ENCODE assay signal across 22 mouse cellular contexts in genomic region chr2:73518966-73519365, GRCm38 (mm10). TPM values are rescaled to one million over a fixed set of nuclear protein-coding genes. Genes with fewer than 3 reads are reported as not detected.
A peak's percentile ranks its signal among the peaks of the same experiment; 100 is the strongest.
DNase-seq lines count a peak whose midpoint lies in the region; ATAC-seq and TF ChIP-seq lines count a peak whose summit lies in the region.
"Had no signal": no experiment of that assay in that cellular context is flagged by ENCODE, and none has a peak within 500 bp of the region (broad histone marks: within the 10 kb centered on the region; RNA-seq: fewer than 3 reads in every experiment).

No protein-coding gene starts in this region.

- intact Hi-C loops in gastrocnemius, adult 2 months (cut with DNase I), result no loop called here
- intact Hi-C loops in gastrocnemius, postnatal 14 days (cut with DNase I; ENCODE audit: low total_unique reads), result no loop called here

- no peaks in the 10 kb centered on the region for H3K27me3 ChIP-seq in embryonic facial prominence, embryonic 13.5 days
- H3K27me3 ChIP-seq in limb, embryonic 10.5 days (ENCODE audit: low read depth, poor library complexity, severe bottlenecking), result no peaks in the 10 kb centered on the region
- H3K27me3 ChIP-seq in limb, embryonic 14.5 days (ENCODE audit: control insufficient read depth, insufficient read depth, low read length), result no peaks in the 10 kb centered on the region
- H3K27me3 ChIP-seq in forebrain, embryonic 14.5 days (replicated peaks; ENCODE audit: control insufficient read depth, insufficient read depth, low read length), result no peaks in the 10 kb centered on the region
- H3K27me3 ChIP-seq: forebrain, embryonic 12.5 days; hindbrain, embryonic 13.5 days; Patski had no signal

- H3K9me3 ChIP-seq in embryonic facial prominence, embryonic 13.5 days, result no peaks in the 10 kb centered on the region
- H3K9me3 ChIP-seq in limb, embryonic 10.5 days (replicated peaks), result no peaks in the 10 kb centered on the region
- H3K9me3 ChIP-seq in limb, embryonic 14.5 days (ENCODE audit: control insufficient read depth, low read length), result no peaks in the 10 kb centered on the region
- H3K9me3 ChIP-seq in forebrain, embryonic 14.5 days (replicated peaks; ENCODE audit: control insufficient read depth, low read length), result no peaks in the 10 kb centered on the region
- H3K9me3 ChIP-seq: forebrain, embryonic 12.5 days; heart, embryonic 10.5 days; hindbrain, embryonic 13.5 days had no signal

- no peak for TF ChIP-seq CTCF in gastrocnemius, adult 2 months (IDR thresholded peaks at IDR 0.05)

- H3K4me2 ChIP-seq in embryonic facial prominence, embryonic 13.5 days, result peak overlapping the region; percentile 32; the same call in 1 of the 2 replicates
- H3K4me2 ChIP-seq in limb, embryonic 14.5 days (replicated peaks; ENCODE audit: low read depth, low read length, severe bottlenecking), result no peak overlapping the region
- no peak overlapping the region for H3K4me2 ChIP-seq in forebrain, embryonic 14.5 days (ENCODE audit: low read length)
- H3K4me2 ChIP-seq: forebrain, embryonic 12.5 days; hindbrain, embryonic 13.5 days had no signal

- no peak overlapping the region; the same call in 1 of the 2 replicates for H3K9ac ChIP-seq in embryonic facial prominence, embryonic 13.5 days
- H3K9ac ChIP-seq in limb, embryonic 14.5 days (ENCODE audit: low read depth, low read length, severe bottlenecking), result no peak overlapping the region
- no peak overlapping the region for H3K9ac ChIP-seq in forebrain, embryonic 14.5 days (ENCODE audit: low read length)
- H3K9ac ChIP-seq: forebrain, embryonic 12.5 days; hindbrain, embryonic 13.5 days had no signal

- no peak for TF ChIP-seq POLR2A in limb, embryonic 14.5 days (IDR thresholded peaks at IDR 0.05; ENCODE audit: borderline replicate concordance, extremely low read depth, insufficient read depth, insufficient read length)

- H3K36me3 ChIP-seq in embryonic facial prominence, embryonic 13.5 days, result peaks cover 10% of the 10 kb centered on the region; the same call in 1 of the 2 replicates
- H3K36me3 ChIP-seq in limb, embryonic 10.5 days, result peaks cover 22% of the 10 kb centered on the region
- no peaks in the 10 kb centered on the region for H3K36me3 ChIP-seq in limb, embryonic 14.5 days (ENCODE audit: control insufficient read depth, insufficient read depth, low read length)
- H3K36me3 ChIP-seq in forebrain, embryonic 14.5 days (ENCODE audit: control insufficient read depth, insufficient read depth, low read length), result no peaks in the 10 kb centered on the region
- H3K36me3 ChIP-seq: forebrain, embryonic 12.5 days; hindbrain, embryonic 13.5 days had no signal

- ATAC-seq in embryonic facial prominence, embryonic 13.5 days (ENCODE audit: insufficient number of reproducible peaks, insufficient read depth, low FRiP score, low TSS enrichment, low read depth), result no peak
- no peak for ATAC-seq in limb, embryonic 14.5 days (ENCODE audit: low FRiP score, low read depth)
- ATAC-seq in forebrain, embryonic 14.5 days, result no peak
- ATAC-seq: hindbrain, postnatal 0 days; Patski had no signal

- H3K4me3 ChIP-seq in gastrocnemius, adult 2 months, result no peak overlapping the region
- no peak overlapping the region for H3K4me3 ChIP-seq in embryonic facial prominence, embryonic 13.5 days
- no peak overlapping the region for H3K4me3 ChIP-seq in limb, embryonic 10.5 days
- H3K4me3 ChIP-seq in limb, embryonic 14.5 days (replicated peaks; ENCODE audit: low read length), result no peak overlapping the region
- no peak overlapping the region for H3K4me3 ChIP-seq in forebrain, embryonic 14.5 days (ENCODE audit: low read depth, low read length)
- H3K4me3 ChIP-seq: forebrain, embryonic 12.5 days; heart, embryonic 10.5 days; hindbrain, embryonic 13.5 days had no signal

- H3K27ac ChIP-seq in gastrocnemius, adult 2 months, result peak overlapping the region; percentile 50; the same call in 1 of the 2 replicates
- H3K27ac ChIP-seq in embryonic facial prominence, embryonic 13.5 days, result peak overlapping the region; percentile 74
- H3K27ac ChIP-seq in limb, embryonic 10.5 days, result peak overlapping the region; percentile 14; the same call in 1 of the 2 replicates
- peak overlapping the region; percentile 43; the same call in 1 of the 2 replicates for H3K27ac ChIP-seq in limb, embryonic 14.5 days (replicated peaks; ENCODE audit: low read depth, low read length)
- H3K27ac ChIP-seq in forebrain, embryonic 14.5 days (ENCODE audit: low read depth, low read length), result no peak overlapping the region
- H3K27ac ChIP-seq: forebrain, embryonic 12.5 days; heart, embryonic 10.5 days; hindbrain, embryonic 13.5 days; hindbrain, postnatal 0 days had no signal

- peaks cover 42% of the 10 kb centered on the region for H3K4me1 ChIP-seq in embryonic facial prominence, embryonic 13.5 days
- peaks cover 53% of the 10 kb centered on the region for H3K4me1 ChIP-seq in limb, embryonic 10.5 days
- H3K4me1 ChIP-seq in limb, embryonic 14.5 days (ENCODE audit: control insufficient read depth, insufficient read depth, low read length), result peaks cover 28% of the 10 kb centered on the region
- H3K4me1 ChIP-seq in forebrain, embryonic 14.5 days (ENCODE audit: control insufficient read depth, insufficient read depth, low read length), result 0 out of 2 replicates have a peak, but pooled peaks cover 2% of the 10 kb centered on the region

- DNase-seq in gastrocnemius, adult 2 months, result no peak
- DNase-seq in gastrocnemius, postnatal 14 days, result no peak
- no peak for DNase-seq in limb, embryonic 10.5 days (ENCODE audit: low spot score)
- no peak for DNase-seq in limb, embryonic 14.5 days (ENCODE audit: low spot score)
- no peak for DNase-seq in forebrain, embryonic 14.5 days (ENCODE audit: low spot score)
- DNase-seq in frontal cortex, postnatal 10 days (ENCODE audit: low spot score in 2 of 2), result no peak
- DNase-seq in urinary bladder, postnatal 14 days (ENCODE audit: low spot score), result no peak
- DNase-seq: adrenal gland, adult 2 months; cerebellum, adult 11 months; cerebellum, adult 8-10 months; cerebellum, postnatal 14 days; embryo, embryonic 11 days; gastrocnemius, postnatal 36 days; heart, adult 18-20 months; heart, postnatal 10 days; kidney, adult 11 months had no signal

- WGBS in embryonic facial prominence, embryonic 13.5 days, result 28% methylated on average over 5 of the region's 5 CpGs
- 64% methylated on average over 5 of the region's 5 CpGs for WGBS in limb, embryonic 10.5 days
- WGBS in limb, embryonic 14.5 days, result 41% methylated on average over 5 of the region's 5 CpGs
- 82% methylated on average over 5 of the region's 5 CpGs for WGBS in forebrain, embryonic 14.5 days

RNA-seq across cellular contexts. Expression of gene Wipf1, which starts 10.6 kb away (rescaled TPM):
- total RNA-seq in gastrocnemius, adult 2 months (2021), result 10 to 100 TPM in 1 of 2 experiments, 1 to 10 TPM in 1; 7.0 to 11.7 TPM
- total RNA-seq in gastrocnemius, postnatal 14 days (2021), result 10 to 100 TPM; 17.4 to 19.8 TPM
- 19.9 and 23.4 TPM in 2 replicates for polyA plus RNA-seq in embryonic facial prominence, embryonic 13.5 days (2015; fragmentation: Nextera tagmentation; extraction: Ambion mirVana)
- 13.3 and 14.2 TPM in 2 replicates for polyA plus RNA-seq in limb, embryonic 10.5 days (2016; fragmentation: Nextera tagmentation; extraction: Ambion mirVana)
- 20.1 and 25.8 TPM in 2 replicates for polyA plus RNA-seq in limb, embryonic 14.5 days (2012; rRNA removed)
- 25.7 and 27.8 TPM in 2 replicates for polyA plus RNA-seq in limb, embryonic 14.5 days (2014; fragmentation: Nextera tagmentation; extraction: Ambion mirVana)
- 2.5 and 2.8 TPM in 2 replicates for polyA plus RNA-seq in forebrain, embryonic 14.5 days (2014; fragmentation: Nextera tagmentation; extraction: Ambion mirVana)
